Mouse (Mus musculus): ENCODE data around the gene Tmprss15.

The Tmprss15 gene

DNA sequence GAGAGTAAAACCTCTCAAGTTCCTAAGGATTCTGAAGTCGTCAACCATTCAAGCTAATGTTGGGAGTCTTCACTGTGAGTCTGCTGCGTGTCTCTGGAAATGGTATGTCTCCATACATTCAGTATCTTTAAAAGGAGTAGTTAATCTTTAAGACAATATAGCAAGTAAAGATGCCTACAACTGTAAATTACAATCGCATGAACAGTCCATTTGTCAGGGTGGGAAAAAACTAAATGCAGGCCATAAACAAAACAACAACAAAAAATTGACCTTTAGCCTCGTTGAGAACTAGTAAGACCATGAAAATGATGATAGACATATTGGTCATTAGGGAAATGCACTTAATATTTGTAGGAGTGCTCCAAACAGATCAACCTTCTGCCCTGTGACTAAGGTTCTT, at the start of gene Tmprss15:
Gene Tmprss15 (minus strand): TSS at position 101 of the 400 bp plus-strand sequence.
- no peak for DNase-seq

DNA sequence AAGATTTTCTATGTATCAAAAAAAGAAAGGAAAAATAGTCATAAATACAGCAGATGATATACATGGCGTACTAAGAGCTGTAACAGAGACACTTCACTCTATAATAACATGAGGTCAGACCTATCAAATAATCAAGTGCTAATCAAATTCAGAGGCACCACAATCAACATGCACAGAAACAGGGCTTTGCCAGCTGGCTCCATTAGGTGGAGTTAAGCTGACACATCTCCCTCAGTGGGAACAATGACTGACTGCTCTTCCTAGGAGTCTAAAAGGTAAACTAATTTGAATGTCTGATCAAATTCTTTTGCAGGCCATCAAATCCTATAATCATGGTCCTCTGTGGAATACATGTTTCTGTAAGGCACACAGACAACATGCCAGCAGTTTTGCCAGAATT, 24.0 kb upstream of the Tmprss15 start:
- no peak for DNase-seq

GRCm38 (mm10) chr16:79109516-79109915, 18.6 kb upstream of the Tmprss15 start:
- DNase-seq = no peak

DNA sequence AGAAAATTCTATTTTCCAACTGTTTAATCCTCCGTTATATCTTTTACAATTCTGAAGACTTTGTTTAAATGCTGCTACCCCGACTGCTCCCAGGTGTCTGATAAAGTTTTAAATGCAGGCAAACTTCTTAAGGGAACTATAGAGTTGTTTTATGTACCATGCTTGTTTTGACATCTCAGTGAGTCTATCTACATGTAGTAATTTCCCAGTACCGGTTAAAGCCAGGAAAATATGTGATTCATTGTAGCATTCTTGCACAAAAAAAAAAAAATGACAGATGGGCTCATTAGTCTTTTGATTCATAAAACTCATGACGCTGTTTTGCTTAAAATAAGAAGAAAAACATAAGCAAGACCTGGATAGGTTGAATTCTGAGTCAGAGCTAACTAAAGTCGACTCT, 18.1 kb upstream of the Tmprss15 start:
- no peak for DNase-seq

DNA sequence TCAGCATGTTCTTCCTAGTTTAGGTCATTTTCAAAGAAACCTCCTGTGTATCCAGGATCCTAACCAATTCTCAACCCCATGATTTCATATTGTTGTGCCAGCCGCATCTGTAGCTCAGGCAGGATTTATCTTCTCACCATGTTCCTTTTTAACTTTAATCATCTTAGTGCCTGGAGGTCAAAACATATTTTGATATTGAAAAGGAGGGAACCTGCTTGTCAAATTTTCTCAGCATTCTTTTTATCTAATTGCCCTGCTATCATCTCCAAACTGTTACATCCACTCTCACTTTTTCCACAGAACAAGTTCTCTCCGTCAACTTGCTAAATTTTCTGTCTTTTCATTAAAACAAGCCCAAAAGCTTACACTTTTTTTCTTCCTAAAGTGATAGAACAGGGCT, 9.4 kb upstream of the Tmprss15 start:
- no peak for DNase-seq

- no peak for DNase-seq
These were observed 7.4 kb upstream of the Tmprss15 start for GRCm38 (mm10) chr16:79098321-79098720.

DNA sequence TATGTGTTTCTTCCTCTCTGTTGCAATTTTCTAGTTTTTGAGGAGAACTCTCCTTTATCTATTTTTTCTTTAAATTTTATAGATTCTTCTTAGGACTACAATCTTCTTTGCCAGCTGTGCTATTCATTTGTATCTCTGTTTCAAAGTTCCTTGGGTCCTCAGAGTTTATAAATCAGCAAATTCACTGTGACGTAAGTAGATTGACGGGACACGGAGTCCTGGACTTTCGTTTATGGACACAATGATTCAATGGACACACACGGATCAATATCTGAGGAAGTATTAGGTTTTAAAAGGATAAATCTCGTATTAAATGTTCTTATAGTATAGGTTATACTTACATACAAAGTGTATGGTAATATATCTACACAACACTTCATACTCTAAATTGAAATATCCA, 4.3 kb downstream of the Tmprss15 start:
- DNase-seq = no peak

DNA sequence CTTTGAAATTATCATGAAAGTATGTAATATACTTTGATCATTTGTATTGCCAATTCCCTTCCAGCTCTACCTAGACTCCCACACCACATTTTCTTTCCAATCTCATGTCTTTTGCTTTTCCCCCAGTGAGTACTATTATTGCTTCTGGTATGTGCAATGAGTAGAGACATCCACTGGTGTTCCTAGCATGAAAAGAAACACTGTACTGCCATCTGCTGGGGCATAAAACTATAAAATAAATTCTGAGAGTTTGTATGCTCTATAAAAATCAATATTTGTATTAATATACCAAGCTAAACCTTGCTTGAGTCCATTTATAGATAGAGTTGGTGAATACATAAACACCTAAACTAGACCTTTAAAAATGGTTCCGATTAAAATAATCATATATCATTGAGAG, 27.0 kb downstream of the Tmprss15 start:
- DNase-seq = no peak

DNA sequence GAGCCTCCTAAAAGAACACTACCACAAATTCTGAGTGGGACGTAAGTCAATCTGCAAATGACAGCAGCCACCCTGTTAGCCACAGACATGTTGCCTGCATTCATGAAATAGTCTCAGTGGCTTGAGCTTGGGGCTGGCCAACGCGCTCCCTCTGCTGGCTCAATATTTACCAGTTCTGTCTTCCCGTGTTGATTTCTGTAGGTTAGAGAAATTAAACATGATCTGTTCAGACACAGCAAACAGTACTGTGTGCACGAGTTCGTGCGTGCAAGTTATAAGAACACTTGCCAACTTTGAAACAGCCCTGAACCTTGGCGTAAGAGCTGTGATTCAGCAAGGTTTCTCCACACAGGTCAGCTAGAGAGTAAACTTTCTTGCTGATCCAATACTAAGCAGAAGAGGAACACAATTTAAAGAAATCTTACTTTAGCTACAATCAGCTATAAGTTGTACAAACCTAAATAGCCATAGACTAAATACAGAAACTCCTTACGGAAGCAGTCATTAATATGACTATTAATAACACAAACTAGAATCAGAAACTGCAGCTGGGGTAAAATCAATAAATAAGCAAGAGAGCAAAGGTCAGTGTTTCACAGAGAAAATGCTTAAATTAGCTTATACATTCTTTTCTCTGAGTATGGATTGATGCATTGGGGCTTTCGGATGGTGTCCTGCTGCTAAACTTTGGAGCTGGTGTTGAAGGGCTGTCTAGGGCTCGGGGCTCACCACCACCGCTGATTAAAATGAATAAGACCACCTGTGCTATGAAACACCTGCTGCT, 31.9 kb downstream of the Tmprss15 start:
- DNase-seq = peak; percentile 10 to 35

DNA sequence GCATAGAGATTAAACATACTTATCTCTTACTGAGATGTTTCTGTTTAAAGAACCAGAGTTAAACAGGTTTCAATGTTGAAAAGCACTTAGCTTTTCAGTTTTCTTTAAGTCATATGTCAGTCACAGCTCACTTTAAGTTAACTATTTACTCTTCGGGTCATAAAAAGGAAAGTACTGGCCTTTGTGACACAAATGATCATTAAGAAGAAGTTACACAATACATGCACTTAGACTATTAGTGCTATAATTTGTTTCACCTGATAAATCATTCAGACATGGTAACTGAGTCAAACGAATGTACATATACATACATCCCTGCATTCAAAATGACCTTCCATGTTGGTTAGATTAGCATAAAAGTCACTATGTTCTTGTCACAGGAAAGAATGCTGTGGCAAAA, 58.3 kb downstream of the Tmprss15 start:
- DNase-seq = no peak

DNA sequence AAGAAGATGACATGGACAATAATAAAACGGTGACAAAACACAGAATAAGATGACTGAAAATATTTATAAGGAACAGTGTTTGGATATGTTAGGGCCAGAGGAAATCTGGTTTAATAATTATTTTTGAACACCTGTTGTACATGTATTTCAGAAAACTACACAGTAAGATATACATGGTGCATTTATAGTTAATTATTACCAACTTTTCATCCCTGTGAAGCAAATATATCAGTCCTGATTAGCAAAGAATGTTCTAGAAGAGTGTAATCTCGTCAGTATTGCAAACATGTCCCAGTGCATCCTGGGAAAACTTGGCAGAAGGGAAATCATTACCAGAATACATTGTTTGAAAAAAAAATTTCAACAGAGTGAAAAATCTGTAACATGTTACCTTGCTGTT, 88.1 kb downstream of the Tmprss15 start:
- DNase-seq = no peak

DNA sequence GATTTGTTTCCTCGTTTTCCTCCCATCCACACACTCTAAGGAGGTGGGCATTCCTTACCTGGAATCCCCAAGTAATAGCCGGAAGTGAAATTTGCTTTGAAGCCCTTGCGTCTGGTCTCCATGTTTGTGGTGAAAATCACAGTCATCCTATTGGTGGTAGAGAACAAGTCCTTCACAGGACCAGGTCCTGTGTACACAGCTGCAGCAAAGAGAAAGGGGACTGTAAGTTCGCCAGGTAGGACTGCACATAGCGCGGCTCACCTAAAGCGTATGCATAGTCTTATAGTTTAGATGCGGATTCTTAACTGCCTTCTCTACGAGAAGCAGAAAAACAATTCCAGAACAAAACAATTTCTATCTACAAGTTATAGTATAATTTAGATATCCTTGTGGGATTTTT, 89.2 kb downstream of the Tmprss15 start:
- DNase-seq = no peak

- no peak for DNase-seq
These were observed 114.5 kb downstream of the Tmprss15 start for GRCm38 (mm10) chr16:78976384-78976783.

DNA sequence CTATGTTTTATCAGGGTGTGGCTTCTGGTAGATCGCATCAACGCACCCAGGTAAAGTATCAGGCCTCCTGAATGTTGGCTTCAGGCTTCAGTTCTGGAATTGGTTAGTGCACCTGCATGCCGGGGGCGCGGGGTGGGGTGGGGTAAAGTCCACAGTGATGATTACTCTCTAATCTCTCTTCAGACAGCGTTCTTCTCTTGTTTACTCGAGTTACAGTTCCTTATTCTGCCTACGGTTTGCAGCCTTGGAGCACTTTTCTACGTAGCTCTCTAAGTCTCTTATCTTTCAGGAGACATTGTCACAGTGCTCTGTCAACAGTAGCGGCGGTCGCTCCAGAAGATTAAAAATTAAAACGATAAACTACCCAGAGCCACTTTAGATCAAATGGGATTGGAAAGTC, 116.8 kb downstream of the Tmprss15 start:
- DNase-seq = no peak

DNA sequence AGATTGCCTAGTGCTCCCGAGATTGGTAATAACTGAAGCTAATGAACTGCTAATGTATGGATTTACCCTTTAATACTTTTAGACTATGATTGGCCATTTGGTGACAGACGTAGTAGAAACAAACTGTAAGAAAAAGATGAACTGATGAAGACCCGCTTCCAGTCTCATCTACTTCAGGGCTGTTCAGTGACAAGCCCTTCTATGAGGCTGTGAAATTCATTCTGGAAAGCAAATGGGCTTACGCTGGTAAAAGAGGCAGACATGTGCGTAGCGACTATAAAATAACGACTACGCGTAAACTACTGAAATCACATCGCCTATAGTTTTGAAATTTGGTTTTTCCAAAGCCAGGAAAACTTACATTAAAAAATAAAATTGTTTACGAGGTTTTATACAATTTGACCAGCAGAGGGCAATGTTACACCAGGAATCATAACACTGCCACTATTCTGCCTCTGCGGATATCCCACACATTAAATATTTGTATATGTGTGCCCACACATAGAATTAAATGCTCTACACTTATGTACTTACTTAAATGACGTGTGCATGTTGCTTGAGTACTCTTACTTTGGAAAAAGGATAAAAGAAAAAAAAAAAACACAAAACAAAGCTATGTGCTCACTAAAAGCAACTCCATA, 121.7 kb downstream of the Tmprss15 start:
- DNase-seq = peak in 1 of 2 experiments; percentile 11

GRCm38 (mm10) chr16:78957434-78957833, 133.5 kb downstream of the Tmprss15 start:
- DNase-seq = no peak

DNA sequence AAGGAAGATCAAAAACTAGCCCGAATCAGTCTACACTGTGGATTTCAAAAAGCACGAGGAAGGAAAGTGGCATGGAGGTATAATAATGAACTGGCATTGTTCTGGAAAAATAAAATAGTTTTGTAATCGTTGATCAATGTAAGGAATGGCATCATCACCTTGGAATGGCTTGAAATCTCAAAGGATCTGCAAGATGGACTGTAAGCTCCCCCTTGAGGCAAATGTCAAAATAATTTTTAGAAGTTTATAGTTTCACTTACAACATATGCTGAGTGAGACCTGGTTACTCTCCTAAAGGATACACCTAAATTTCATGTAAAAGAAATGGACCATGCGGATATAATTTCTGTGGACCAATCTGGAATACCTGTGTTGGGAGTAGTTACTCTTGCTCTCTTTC, 140.5 kb downstream of the Tmprss15 start:
- DNase-seq = no peak

DNA sequence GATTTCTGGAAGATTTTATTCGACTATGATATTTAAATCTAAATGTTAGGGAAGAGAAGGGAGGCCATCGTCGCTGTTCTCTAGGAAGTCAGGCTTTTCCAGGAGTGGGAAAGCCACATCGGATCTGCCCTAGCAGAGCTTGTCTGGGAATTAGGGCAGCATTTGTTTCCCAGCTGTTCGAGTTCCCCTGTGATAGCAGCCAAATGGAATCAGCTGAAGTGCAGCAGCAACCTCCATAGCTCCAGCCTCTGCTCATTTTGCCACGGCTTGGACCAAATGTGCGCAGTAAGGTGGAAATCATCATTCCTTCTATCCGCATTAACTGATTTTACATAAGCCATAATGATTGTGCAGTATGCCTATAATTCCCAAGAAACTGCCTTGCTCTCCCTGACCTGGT, 153.1 kb downstream of the Tmprss15 start:
- no peak for DNase-seq

GRCm38 (mm10) chr16:78934298-78934697, 156.6 kb downstream of the Tmprss15 start:
- DNase-seq = no peak

- peak; percentile 3 to 11 for DNase-seq
These were observed 159.4 kb downstream of the Tmprss15 start for GRCm38 (mm10) chr16:78931287-78932025.

GRCm38 (mm10) chr16:78930382-78931286, 160.3 kb downstream of the Tmprss15 start, which contains the start of gene Chodl:
Gene Chodl (plus strand): TSS chr16:78930948.
- DNase-seq = peak; percentile 20 to 41

DNA sequence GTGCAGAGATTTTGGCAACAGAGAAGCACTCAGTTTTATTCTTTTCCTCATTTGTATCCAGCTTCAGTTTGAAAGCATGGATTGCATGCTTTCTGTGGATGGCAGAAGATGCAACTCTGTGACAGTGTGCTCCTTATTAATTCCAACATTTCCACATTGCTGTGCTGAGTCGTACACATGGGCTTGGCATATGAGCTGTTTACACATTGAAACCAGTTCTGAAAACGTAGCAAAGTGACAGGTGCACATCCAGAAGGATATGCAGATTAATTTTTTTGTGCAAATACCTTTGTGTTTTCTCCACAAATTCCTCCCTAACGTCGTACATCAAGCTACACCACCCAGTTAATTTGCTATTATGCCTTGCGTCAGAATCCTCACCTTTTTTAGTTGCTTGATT, 168.3 kb downstream of the Tmprss15 start:
- DNase-seq = no peak
